Mouse (Mus musculus) testis, adult 2 months (tissue): ENCODE measurements around the gene Idua.

Experiments used
- CTCF ChIP-seq: fragments of 200-500 bp; IDR thresholded peaks from 2 replicates; pipeline ENCODE4 v1.5.1; 2012; ENCODE audit warnings: low read depth, mild to moderate bottlenecking, inconsistent platforms, low read length, moderate library complexity; ENCODE audit not compliant: control insufficient read depth, insufficient read depth, insufficient replicate concordance
- POLR2A ChIP-seq: fragments of 200-500 bp; IDR thresholded peaks from 2 replicates; pipeline ENCODE4 v1.6.1; 2012; ENCODE audit warnings: low read depth, mild to moderate bottlenecking, inconsistent platforms, low read length, moderate library complexity; ENCODE audit not compliant: control insufficient read depth

- TF ChIP-seq CTCF: no peak
- TF ChIP-seq POLR2A: no peak
Measured at GRCm38 (mm10) chr5:108674624-108675023, 14.5 kb downstream of the Idua start.
